Mouse (Mus musculus) lung, adult 2 months (tissue): ENCODE measurements at regions not wholly inside any gene's neighbourhood (a gene's known extent, or its start where the extent isn't known, plus 50 kb on each side); places are given as distances from the start of the nearest gene placed in this dataset.

Source experiments
- CTCF ChIP-seq: fragments of 200-500 bp; IDR thresholded peaks from 2 replicates; pipeline ENCODE4 v1.5.1; 2011; ENCODE audit warnings: mild to moderate bottlenecking, low read length, control low read depth; ENCODE audit not compliant: insufficient read depth
- POLR2A ChIP-seq: fragments of 200-500 bp; IDR thresholded peaks from 2 replicates; pipeline ENCODE4 v1.6.1; 2011; ENCODE audit warnings: low read depth, mild to moderate bottlenecking, control low read depth, low read length, borderline replicate concordance; ENCODE audit errors: extremely low read depth

GRCm38 (mm10) chr14:105019971-105020370, 157.2 kb downstream of the Rbm26 start:
- TF ChIP-seq CTCF, result no peak
- no peak for TF ChIP-seq POLR2A
